Mouse (Mus musculus) heart, embryonic 13.5 days (tissue): ENCODE data around the gene Cntn5. TPM values are rescaled to one million over a fixed set of nuclear protein-coding genes. Genes with fewer than 3 reads are reported as not detected.

ENCODE experiments used
- ATAC-seq: fragments of 200-750 bp; cut with Nextera tagmentation; 2 replicates; pipeline ENCODE4 v1.8.0; 2017; ENCODE audit warnings: moderate TSS enrichment; ENCODE audit not compliant: insufficient number of reproducible peaks, low FRiP score, low TSS enrichment; ENCODE audit errors: extremely low read depth
- H3K27ac ChIP-seq: fragments of 300-500 bp; sonication (generic); replicated peaks from 2 replicates; pipeline ENCODE4 v1.5.1; 2015; ENCODE audit warnings: moderate library complexity, mild to moderate bottlenecking, inconsistent platforms
- H3K27me3 ChIP-seq: fragments of 300-500 bp; sonication (generic); replicated peaks from 2 replicates; pipeline ENCODE4 v1.6.1; 2015; ENCODE audit warnings: mild to moderate bottlenecking, inconsistent platforms
- H3K36me3 ChIP-seq: fragments of 300-500 bp; sonication (generic); 2 replicates; pipeline ENCODE4 v1.6.1; 2015; ENCODE audit warnings: mild to moderate bottlenecking, inconsistent platforms
- H3K4me1 ChIP-seq: fragments of 300-500 bp; sonication (generic); 2 replicates; pipeline ENCODE4 v1.6.1; 2015; ENCODE audit warnings: inconsistent platforms
- H3K4me2 ChIP-seq: fragments of 300-500 bp; sonication (generic); 2 replicates; pipeline ENCODE4 v1.6.1; 2015; ENCODE audit warnings: inconsistent platforms, mild to moderate bottlenecking, moderate library complexity
- H3K4me3 ChIP-seq: fragments of 300-500 bp; sonication (generic); 2 replicates; pipeline ENCODE4 v1.5.1; 2015; ENCODE audit warnings: moderate library complexity, mild to moderate bottlenecking, inconsistent platforms
- H3K9ac ChIP-seq: fragments of 300-500 bp; sonication (generic); 2 replicates; pipeline ENCODE4 v1.6.1; 2015; ENCODE audit warnings: inconsistent platforms, mild to moderate bottlenecking, moderate library complexity
- H3K9me3 ChIP-seq: fragments of 300-500 bp; sonication (generic); 2 replicates; pipeline ENCODE4 v1.6.1; 2016; ENCODE audit warnings: inconsistent platforms
- WGBS: fragments of 180-500 bp; shearing (Covaris S2); methylation state at CpG from one replicate; pipeline ENCODE4 v1.1.7; 2015; ENCODE audit warnings: mixed read lengths; 5-methylcytosine and 5-hydroxymethylcytosine counted together
- polyA plus RNA-seq: library from polyadenylated mRNA; unstranded; fragments of >200 nt; fragmentation: Nextera tagmentation; extraction: Ambion mirVana; gene quantifications from 2 replicates; pipeline ENCODE4 v1.2.1, GENCODE M21; 2015

The Cntn5 gene
- polyA plus RNA-seq, 1 experiment from 2014 or later = 0.13 TPM

DNA sequence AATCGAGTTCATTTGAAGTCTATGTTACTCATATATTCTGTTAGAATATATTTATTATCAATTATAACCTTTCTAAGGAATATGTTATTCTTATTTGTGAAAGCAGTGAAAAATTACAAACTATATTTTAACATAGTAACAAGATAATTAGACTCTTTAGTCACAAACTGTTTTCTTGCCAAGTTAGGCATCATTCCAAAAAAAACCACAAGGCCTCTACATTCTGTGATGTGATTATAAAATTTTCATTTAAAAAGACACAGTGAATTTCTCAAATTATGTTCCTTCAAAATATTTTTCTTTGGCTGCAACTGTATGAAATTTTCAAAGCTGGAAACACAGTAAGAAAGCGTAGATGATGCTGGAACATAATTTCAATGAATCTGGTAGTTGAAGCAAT, 180.4 kb downstream of the Cntn5 start:
- Histone ChIP-seq H3K36me3 (no peaks in the 10 kb centered on the region), H3K9me3 (no peaks in the 10 kb centered on the region), H3K4me1 (no peaks in the 10 kb centered on the region), H3K27ac (no peak overlapping the region), H3K27me3 (no peaks in the 10 kb centered on the region), H3K4me3 (no peak overlapping the region), H3K4me2 (no peak overlapping the region), H3K9ac (no peak overlapping the region)
- 66% methylated on average over 2 of the region's 2 CpGs for WGBS
- no peak for ATAC-seq

DNA sequence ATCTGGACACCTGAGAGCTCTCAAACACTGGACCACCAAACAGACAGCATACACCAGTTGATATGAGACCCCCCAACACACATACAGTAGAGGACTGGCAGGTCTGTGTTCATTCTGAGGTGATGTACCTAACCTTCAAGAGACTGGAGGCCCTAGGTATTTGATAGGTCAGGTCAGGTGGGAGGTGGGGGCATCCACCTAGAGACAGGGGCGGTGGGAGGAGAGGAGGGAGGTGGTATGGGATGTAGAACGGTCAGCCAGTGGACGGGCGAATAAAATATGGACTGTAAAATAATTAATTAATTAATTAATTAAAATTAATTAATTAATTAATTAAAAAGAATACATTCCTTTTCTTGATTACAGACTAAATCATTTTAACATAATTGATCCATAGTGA, 182.5 kb downstream of the Cntn5 start:
- Histone ChIP-seq H3K4me2 (no peak overlapping the region), H3K36me3 (no peaks in the 10 kb centered on the region), H3K27me3 (no peaks in the 10 kb centered on the region), H3K9ac (no peak overlapping the region), H3K4me3 (no peak overlapping the region), H3K4me1 (no peaks in the 10 kb centered on the region), H3K9me3 (no peaks in the 10 kb centered on the region), H3K27ac (no peak overlapping the region)
- no peak for ATAC-seq
- 74% methylated on average over 4 of the region's 4 CpGs for WGBS

- Histone ChIP-seq H3K27ac (no peak overlapping the region), H3K4me2 (no peak overlapping the region), H3K4me1 (no peaks in the 10 kb centered on the region), H3K36me3 (no peaks in the 10 kb centered on the region), H3K27me3 (no peaks in the 10 kb centered on the region), H3K9me3 (no peaks in the 10 kb centered on the region), H3K4me3 (no peak overlapping the region), H3K9ac (no peak overlapping the region)
- 47% methylated on average over 3 of the region's 3 CpGs for WGBS
- ATAC-seq = no peak
These were observed 185.6 kb downstream of the Cntn5 start for GRCm38 (mm10) chr9:10718986-10719385.

DNA sequence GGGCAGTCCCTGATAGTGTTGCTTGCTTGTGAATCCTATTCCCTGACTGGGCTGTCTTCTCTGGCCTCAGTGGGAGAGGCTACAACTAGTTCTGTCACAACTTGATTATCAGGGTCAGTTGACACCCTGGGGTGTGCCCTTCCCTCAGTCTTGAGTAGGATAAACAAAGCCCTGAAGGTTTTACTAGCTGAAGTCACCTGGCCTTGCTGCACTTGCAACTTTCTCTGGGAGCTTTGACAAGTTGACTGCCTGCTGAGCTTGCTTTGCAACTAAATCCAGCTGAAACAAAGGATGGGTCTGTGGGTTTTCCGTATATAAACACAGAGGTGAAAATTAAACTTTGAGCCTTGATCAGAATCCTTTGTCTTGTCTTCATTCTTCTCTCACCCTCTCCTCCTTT, 190.9 kb downstream of the Cntn5 start:
- H3K27ac ChIP-seq = no peak overlapping the region
- whole genome bisulfite sequencing = 7% methylated on average over 1 of the region's 1 CpGs
- ATAC-seq = no peak
- no peaks in the 10 kb centered on the region for H3K27me3 ChIP-seq
- H3K9me3 ChIP-seq = no peaks in the 10 kb centered on the region
- H3K4me3 ChIP-seq = no peak overlapping the region
- no peaks in the 10 kb centered on the region for H3K36me3 ChIP-seq
- H3K9ac ChIP-seq = no peak overlapping the region
- H3K4me1 ChIP-seq = no peaks in the 10 kb centered on the region
- no peak overlapping the region for H3K4me2 ChIP-seq

GRCm38 (mm10) chr9:10681646-10682045, 222.9 kb downstream of the Cntn5 start:
- H3K4me2 ChIP-seq = no peak overlapping the region
- no peak overlapping the region for H3K9ac ChIP-seq

GRCm38 (mm10) chr9:10681181-10681580, 223.4 kb downstream of the Cntn5 start:
- Histone ChIP-seq H3K4me3 (no peak overlapping the region), H3K4me2 (no peak overlapping the region), H3K9me3 (no peaks in the 10 kb centered on the region), H3K9ac (no peak overlapping the region), H3K27ac (no peak overlapping the region), H3K27me3 (no peaks in the 10 kb centered on the region), H3K4me1 (no peaks in the 10 kb centered on the region), H3K36me3 (no peaks in the 10 kb centered on the region)
- WGBS = 83% methylated on average over 3 of the region's 3 CpGs
- ATAC-seq = no peak

More at GRCm38 (mm10) chr9:10681646-10682045, 222.9 kb downstream of the Cntn5 start:
- ATAC-seq = no peak
- Histone ChIP-seq H3K4me3 (no peak overlapping the region), H3K27ac (no peak overlapping the region), H3K27me3 (no peaks in the 10 kb centered on the region), H3K4me1 (no peaks in the 10 kb centered on the region), H3K9me3 (no peaks in the 10 kb centered on the region), H3K36me3 (no peaks in the 10 kb centered on the region)

GRCm38 (mm10) chr9:10668676-10669075, 235.9 kb downstream of the Cntn5 start:
- no peaks in the 10 kb centered on the region for H3K36me3 ChIP-seq
- H3K9ac ChIP-seq = no peak overlapping the region
- WGBS = 62% methylated on average over 3 of the region's 3 CpGs
- H3K4me3 ChIP-seq = no peak overlapping the region
- no peaks in the 10 kb centered on the region for H3K27me3 ChIP-seq
- ATAC-seq = no peak
- no peaks in the 10 kb centered on the region for H3K9me3 ChIP-seq
- H3K27ac ChIP-seq = no peak overlapping the region
- H3K4me1 ChIP-seq = no peaks in the 10 kb centered on the region
- H3K4me2 ChIP-seq = no peak overlapping the region

GRCm38 (mm10) chr9:10667438-10667837, 237.1 kb downstream of the Cntn5 start:
- no peaks in the 10 kb centered on the region for H3K9me3 ChIP-seq
- no peak overlapping the region for H3K27ac ChIP-seq
- peaks cover 7% of the 10 kb centered on the region; the same call in 1 of the 2 replicates for H3K4me1 ChIP-seq
- no peaks in the 10 kb centered on the region for H3K36me3 ChIP-seq
- no peaks in the 10 kb centered on the region for H3K27me3 ChIP-seq
- no peak overlapping the region for H3K9ac ChIP-seq
- no peak overlapping the region for H3K4me3 ChIP-seq
- no peak overlapping the region for H3K4me2 ChIP-seq
- WGBS = 55% methylated on average over 4 of the region's 4 CpGs
- ATAC-seq = no peak

DNA sequence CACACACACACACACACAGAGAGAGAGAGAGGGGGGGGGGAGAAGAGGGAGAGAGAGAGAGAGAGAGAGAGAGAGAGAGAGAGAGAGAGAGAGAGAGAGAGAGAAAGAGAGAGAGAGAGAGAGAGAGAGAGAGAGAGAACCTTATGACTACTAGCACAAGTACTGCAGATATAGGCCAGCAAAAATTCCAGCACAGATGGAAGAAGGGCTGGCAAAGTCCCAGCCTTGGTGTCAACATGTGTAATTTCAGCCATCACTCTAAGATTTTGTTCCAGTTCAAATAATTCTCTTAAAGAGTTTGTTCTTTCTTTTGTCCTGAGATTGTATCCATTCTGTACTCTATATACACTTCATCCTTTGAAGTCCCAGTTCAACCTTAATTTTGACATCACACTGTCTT, 238.8 kb downstream of the Cntn5 start:
- Histone ChIP-seq H3K4me3 (no peak overlapping the region), H3K27ac (no peak overlapping the region), H3K9me3 (no peaks in the 10 kb centered on the region), H3K4me1 (peaks cover 7% of the 10 kb centered on the region; the same call in 1 of the 2 replicates), H3K27me3 (no peaks in the 10 kb centered on the region), H3K4me2 (no peak overlapping the region), H3K9ac (no peak overlapping the region), H3K36me3 (no peaks in the 10 kb centered on the region)
- no peak for ATAC-seq

- Histone ChIP-seq H3K4me1 (peaks cover 7% of the 10 kb centered on the region; the same call in 1 of the 2 replicates), H3K36me3 (no peaks in the 10 kb centered on the region), H3K4me2 (no peak overlapping the region), H3K27me3 (no peaks in the 10 kb centered on the region), H3K4me3 (no peak overlapping the region), H3K9me3 (no peaks in the 10 kb centered on the region), H3K9ac (no peak overlapping the region), H3K27ac (no peak overlapping the region)
- no peak for ATAC-seq
- WGBS = 48% methylated on average over 2 of the region's 2 CpGs
These were observed 241.5 kb downstream of the Cntn5 start for GRCm38 (mm10) chr9:10663101-10663500.

GRCm38 (mm10) chr9:10659478-10659877, 245.1 kb downstream of the Cntn5 start:
- H3K27me3 ChIP-seq = no peaks in the 10 kb centered on the region
- ATAC-seq = no peak
- H3K9ac ChIP-seq = no peak overlapping the region
- H3K27ac ChIP-seq = no peak overlapping the region
- H3K36me3 ChIP-seq = no peaks in the 10 kb centered on the region
- H3K9me3 ChIP-seq = no peaks in the 10 kb centered on the region
- H3K4me1 ChIP-seq = peaks cover 7% of the 10 kb centered on the region; the same call in 1 of the 2 replicates
- H3K4me2 ChIP-seq = no peak overlapping the region
- no peak overlapping the region for H3K4me3 ChIP-seq
- WGBS = 74% methylated on average over 1 of the region's 1 CpGs

DNA sequence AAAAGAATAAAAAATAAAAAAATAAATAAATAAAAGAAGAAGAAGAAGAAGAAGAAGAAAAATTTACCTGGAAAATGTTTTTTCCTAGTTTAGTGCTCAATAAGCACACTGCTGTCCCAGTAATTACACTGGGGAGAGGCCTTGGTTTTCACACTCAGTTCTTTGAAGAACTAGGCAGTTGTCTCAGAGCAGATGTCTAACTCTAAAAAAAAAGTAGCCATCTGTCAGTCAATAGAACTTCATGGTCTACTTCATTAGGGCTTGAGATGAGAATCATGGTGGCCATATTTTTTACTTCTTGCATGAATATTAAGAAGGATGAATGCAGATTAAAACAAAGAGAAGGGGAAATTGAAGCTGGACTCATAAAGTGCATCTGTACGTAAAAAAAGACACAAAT, 246.5 kb downstream of the Cntn5 start:
- H3K9ac ChIP-seq = no peak overlapping the region
- H3K4me1 ChIP-seq = peaks cover 4% of the 10 kb centered on the region; the same call in 1 of the 2 replicates
- H3K27ac ChIP-seq = no peak overlapping the region
- no peak overlapping the region for H3K4me2 ChIP-seq
- no peak overlapping the region for H3K4me3 ChIP-seq
- H3K9me3 ChIP-seq = no peaks in the 10 kb centered on the region
- no peak for ATAC-seq
- no peaks in the 10 kb centered on the region for H3K27me3 ChIP-seq
- no peaks in the 10 kb centered on the region for H3K36me3 ChIP-seq
- WGBS = 85% methylated on average over 1 of the region's 1 CpGs
